Mouse (Mus musculus): Measurements from ENCODE around the gene Gm49325. TPM values are rescaled to one million over a fixed set of nuclear protein-coding genes. Genes with fewer than 3 reads are reported as not detected.

Gm49325 gene
- polyA plus RNA-seq, 1 experiment, result not detected

DNA sequence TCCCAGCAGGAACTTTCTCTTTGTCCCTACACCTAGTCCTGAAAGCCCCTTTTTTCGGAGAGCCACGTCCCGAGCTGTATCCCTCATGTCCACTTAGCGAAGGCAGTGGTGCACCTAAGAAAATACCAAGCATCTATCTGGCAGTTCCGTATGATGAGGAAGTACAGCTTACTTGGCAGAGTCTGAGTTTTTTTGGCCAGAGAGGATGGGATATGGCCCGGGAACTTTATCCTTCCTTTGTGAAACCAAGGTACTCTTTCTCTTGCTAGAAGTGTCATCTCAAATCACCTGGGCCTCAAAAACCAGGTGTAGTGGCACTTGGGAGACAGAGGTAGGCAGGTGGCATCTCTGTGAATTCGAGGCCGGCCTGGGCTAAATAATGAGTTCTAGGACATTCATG lies 15.5 kb downstream of the Gm49325 start:
- WGBS, result 69% methylated on average over 8 of the region's 8 CpGs
- peak; percentile 11 for DNase-seq
- no peaks in the 10 kb centered on the region for H3K27me3 ChIP-seq (ENCODE audit: control insufficient read depth, insufficient read depth, low read length)

DNA sequence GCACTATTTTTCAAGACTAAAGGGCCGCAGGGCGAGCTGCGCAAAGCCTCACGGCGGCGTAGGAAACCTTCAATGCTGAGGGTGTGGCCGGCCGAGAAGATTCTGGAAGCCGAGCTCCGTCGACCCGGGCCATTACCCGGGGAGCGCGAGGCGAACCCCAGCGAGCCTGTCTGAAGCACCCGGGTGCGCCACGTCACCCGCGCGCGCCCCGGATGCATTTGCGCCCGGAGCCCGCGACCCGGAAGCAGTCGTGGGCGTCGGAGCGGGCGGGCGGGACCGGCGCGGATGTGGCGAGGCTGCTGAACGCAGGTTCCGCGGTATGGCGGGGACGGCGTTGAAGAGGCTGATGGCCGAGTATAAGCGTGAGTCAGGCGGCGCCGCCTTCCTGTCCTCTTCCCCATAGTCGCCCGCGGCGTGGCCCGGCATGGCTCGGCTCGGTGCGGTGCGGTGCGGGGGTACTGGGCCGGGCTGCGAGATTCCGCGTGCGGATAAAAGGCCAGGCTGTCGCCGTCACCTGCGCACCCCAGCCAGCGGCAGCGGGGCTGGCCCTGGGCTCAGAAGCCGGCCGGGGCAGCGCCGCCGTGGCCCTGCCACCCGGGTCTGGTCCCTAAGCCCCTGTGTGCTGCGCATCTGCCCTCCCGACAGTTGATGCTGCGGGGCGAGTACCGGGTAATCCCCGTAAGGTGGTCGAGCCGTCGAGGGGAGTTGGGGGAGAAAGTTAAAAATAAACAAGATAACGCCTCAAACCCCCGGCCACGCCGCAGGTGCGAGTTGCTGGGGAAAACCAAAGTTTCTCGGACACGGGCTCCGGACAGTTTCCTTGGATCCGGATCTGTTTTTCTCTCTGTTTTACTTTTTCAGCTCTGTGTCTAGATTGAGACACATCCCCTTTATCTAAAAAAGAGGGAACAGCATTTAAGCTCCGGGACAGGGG lies 16.3 kb downstream of the Gm49325 start, which contains the start of gene Ube2g2:
TSS of gene Ube2g2 (plus strand) at position 221 of the 934 bp plus-strand sequence.
- Histone ChIP-seq H3K4me3 (ENCODE audit: control insufficient read depth, insufficient read depth, low read length) (peak within 1 kb of the TSS; percentile 83), H3K36me3 (ENCODE audit: control insufficient read depth, insufficient read depth, low read length) (peaks cover 2% of the 10 kb centered on the region), H3K4me1 (replicated peaks; ENCODE audit: control insufficient read depth, insufficient read depth, low read length) (peaks cover 10% of the 10 kb centered on the region), H3K27ac (ENCODE audit: control insufficient read depth, insufficient read depth, low read length) (peak within 1 kb of the TSS; percentile 92), H3K27me3 (ENCODE audit: control insufficient read depth, insufficient read depth, low read length) (no peaks in the 10 kb centered on the region)
- DNase-seq, result peak; percentile 93
- peak; percentile 84; the same call in 1 of the 2 replicates for TF ChIP-seq POLR2A (IDR thresholded peaks at IDR 0.05; ENCODE audit: control insufficient read depth, extremely low read depth, insufficient read depth, low read length, poor library complexity)
- TF ChIP-seq CTCF (IDR thresholded peaks at IDR 0.05; ENCODE audit: borderline replicate concordance, control insufficient read depth, extremely low read depth, insufficient read depth, low read length, poor library complexity), result peak; percentile 73
- under 1% methylated on average over 96 of the region's 96 CpGs for WGBS

More for the DNA sequence above, 15.5 kb downstream of the Gm49325 start:
- TF ChIP-seq POLR2A (IDR thresholded peaks at IDR 0.05; ENCODE audit: control insufficient read depth, extremely low read depth, insufficient read depth, low read length, poor library complexity), result no peak
- no peak for TF ChIP-seq CTCF (IDR thresholded peaks at IDR 0.05; ENCODE audit: borderline replicate concordance, control insufficient read depth, extremely low read depth, insufficient read depth, low read length, poor library complexity)
- peak overlapping the region; percentile 92 for H3K27ac ChIP-seq (ENCODE audit: control insufficient read depth, insufficient read depth, low read length)
- peaks cover 10% of the 10 kb centered on the region for H3K4me1 ChIP-seq (replicated peaks; ENCODE audit: control insufficient read depth, insufficient read depth, low read length)
- H3K4me3 ChIP-seq (ENCODE audit: control insufficient read depth, insufficient read depth, low read length), result peak overlapping the region; percentile 50
- H3K36me3 ChIP-seq (ENCODE audit: control insufficient read depth, insufficient read depth, low read length), result peaks cover 9% of the 10 kb centered on the region

DNA sequence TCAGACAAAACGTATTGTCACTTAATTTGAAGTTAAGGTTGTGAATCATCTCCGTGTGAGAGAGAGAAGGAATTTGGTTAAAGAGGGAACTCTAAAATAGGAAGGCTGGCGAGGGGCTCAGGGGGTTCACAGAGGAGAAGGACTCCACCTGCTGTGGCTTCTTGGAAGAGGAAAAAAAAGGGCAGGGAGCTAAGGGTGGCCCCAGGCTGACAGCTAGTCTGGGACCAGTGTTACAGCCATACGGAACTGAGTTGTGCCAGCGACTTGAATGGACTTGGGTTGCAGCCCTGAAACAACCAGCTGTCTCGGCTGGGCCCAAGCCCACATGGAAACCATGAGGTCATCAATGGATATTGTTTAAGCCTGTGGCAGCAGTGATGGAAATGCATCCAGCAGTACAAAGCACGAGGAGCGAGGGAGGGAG lies 17.1 kb downstream of the Gm49325 start:
- peak; percentile 18 for DNase-seq
- 19% methylated on average over 8 of the region's 8 CpGs for WGBS

DNA sequence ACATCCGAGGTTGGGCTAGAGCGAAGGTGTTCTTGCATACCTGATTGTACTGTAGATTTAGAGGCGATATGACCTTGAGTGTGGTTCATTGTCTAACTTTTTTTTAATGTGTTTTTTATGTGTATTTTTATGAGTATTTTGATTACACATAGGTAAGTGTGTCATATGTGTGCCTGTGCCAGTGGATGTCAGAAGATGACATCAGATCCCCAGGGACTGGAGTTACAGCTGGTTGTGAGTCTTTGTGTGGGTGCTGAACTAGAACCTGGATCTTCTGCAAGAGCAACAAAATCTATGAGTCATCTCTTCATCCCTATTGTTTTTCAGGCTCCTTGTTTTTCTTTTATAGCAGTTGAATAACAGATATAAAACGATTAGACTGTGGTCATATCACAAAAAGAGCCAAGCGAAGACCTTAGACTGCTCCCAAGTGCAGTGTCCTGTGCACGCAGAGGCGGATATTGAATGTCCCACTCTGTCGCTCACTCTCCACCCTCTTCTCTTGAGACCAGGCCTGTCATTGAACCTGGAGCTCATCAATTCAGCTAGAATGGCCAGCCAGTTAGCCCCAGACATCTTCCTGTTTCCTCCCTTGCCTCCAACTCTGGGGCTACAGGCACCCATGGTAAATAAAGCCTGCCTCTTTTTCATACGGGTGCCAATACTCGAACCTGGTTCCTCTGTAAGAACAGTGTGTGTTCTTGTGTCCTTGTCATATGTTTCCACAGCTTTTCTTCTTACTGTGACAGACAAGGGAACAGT lies 17.8 kb downstream of the Gm49325 start:
- no peak for TF ChIP-seq POLR2A (IDR thresholded peaks at IDR 0.05; ENCODE audit: control insufficient read depth, extremely low read depth, insufficient read depth, low read length, poor library complexity)
- TF ChIP-seq CTCF (IDR thresholded peaks at IDR 0.05; ENCODE audit: borderline replicate concordance, control insufficient read depth, extremely low read depth, insufficient read depth, low read length, poor library complexity), result no peak
- Histone ChIP-seq H3K4me1 (replicated peaks; ENCODE audit: control insufficient read depth, insufficient read depth, low read length) (peaks cover 10% of the 10 kb centered on the region), H3K4me3 (ENCODE audit: control insufficient read depth, insufficient read depth, low read length) (no peak overlapping the region), H3K27ac (ENCODE audit: control insufficient read depth, insufficient read depth, low read length) (no peak overlapping the region), H3K27me3 (ENCODE audit: control insufficient read depth, insufficient read depth, low read length) (no peaks in the 10 kb centered on the region), H3K36me3 (ENCODE audit: control insufficient read depth, insufficient read depth, low read length) (no peaks in the 10 kb centered on the region)
- WGBS, result 86% methylated on average over 10 of the region's 10 CpGs
- DNase-seq, result no peak

More for the DNA sequence above, 17.1 kb downstream of the Gm49325 start:
- H3K27ac ChIP-seq (ENCODE audit: control insufficient read depth, insufficient read depth, low read length), result no peak overlapping the region
- no peaks in the 10 kb centered on the region for H3K36me3 ChIP-seq (ENCODE audit: control insufficient read depth, insufficient read depth, low read length)
- TF ChIP-seq POLR2A (IDR thresholded peaks at IDR 0.05; ENCODE audit: control insufficient read depth, extremely low read depth, insufficient read depth, low read length, poor library complexity) (no peak), CTCF (IDR thresholded peaks at IDR 0.05; ENCODE audit: borderline replicate concordance, control insufficient read depth, extremely low read depth, insufficient read depth, low read length, poor library complexity) (no peak)
- no peaks in the 10 kb centered on the region for H3K27me3 ChIP-seq (ENCODE audit: control insufficient read depth, insufficient read depth, low read length)
- peak overlapping the region; percentile 31 for H3K4me3 ChIP-seq (ENCODE audit: control insufficient read depth, insufficient read depth, low read length)
- peaks cover 10% of the 10 kb centered on the region for H3K4me1 ChIP-seq (replicated peaks; ENCODE audit: control insufficient read depth, insufficient read depth, low read length)

DNA sequence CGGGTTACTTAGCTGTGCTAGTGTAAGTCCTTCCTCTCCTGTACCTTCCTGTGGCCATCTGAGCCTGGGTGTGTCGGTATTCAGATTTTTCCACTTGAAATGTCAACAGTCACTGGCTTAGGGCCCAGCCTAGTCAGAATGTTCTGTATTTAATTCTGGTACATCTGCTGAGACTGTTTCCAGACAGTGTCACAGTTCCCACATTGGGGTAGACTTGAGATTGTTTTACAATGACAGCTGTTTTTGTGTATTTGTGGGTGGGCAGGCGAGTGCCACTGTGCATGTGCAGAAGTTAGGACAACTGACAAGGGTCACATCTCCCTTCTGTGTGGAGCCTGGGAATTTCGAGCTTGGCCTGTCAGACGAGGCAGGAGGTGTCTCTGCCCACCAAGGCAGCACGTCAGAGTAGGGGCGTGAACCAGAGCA lies 18.6 kb downstream of the Gm49325 start:
- DNase-seq, result no peak
- no peak overlapping the region for H3K27ac ChIP-seq (ENCODE audit: control insufficient read depth, insufficient read depth, low read length)
- H3K36me3 ChIP-seq (ENCODE audit: control insufficient read depth, insufficient read depth, low read length), result no peaks in the 10 kb centered on the region
- H3K4me3 ChIP-seq (ENCODE audit: control insufficient read depth, insufficient read depth, low read length), result no peak overlapping the region
- peaks cover 10% of the 10 kb centered on the region for H3K4me1 ChIP-seq (replicated peaks; ENCODE audit: control insufficient read depth, insufficient read depth, low read length)
- WGBS, result 91% methylated on average over 7 of the region's 7 CpGs
- H3K27me3 ChIP-seq (ENCODE audit: control insufficient read depth, insufficient read depth, low read length), result no peaks in the 10 kb centered on the region
- TF ChIP-seq POLR2A (IDR thresholded peaks at IDR 0.05; ENCODE audit: control insufficient read depth, extremely low read depth, insufficient read depth, low read length, poor library complexity), result no peak
- TF ChIP-seq CTCF (IDR thresholded peaks at IDR 0.05; ENCODE audit: borderline replicate concordance, control insufficient read depth, extremely low read depth, insufficient read depth, low read length, poor library complexity), result no peak

DNA sequence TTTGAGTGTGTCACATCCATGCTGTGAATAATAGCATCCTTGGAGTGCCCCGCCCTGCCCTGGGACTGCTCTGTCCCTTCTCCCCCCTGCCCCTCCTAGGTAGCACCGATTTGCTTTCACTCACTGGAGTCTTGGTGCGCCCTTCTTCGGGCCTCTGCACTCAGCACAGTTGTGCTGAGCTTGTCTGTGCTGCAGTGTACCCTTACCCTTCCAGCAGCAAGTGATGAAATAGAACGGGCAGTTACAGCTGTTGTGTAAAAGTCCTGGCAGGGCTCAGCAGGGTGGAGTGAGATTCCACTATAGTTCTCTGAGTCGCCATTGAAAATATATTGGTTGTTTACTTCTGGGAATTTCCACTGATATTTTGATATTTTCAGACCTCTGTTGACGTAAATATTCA lies 20.0 kb downstream of the Gm49325 start:
- Histone ChIP-seq H3K27me3 (ENCODE audit: control insufficient read depth, insufficient read depth, low read length) (no peaks in the 10 kb centered on the region), H3K27ac (ENCODE audit: control insufficient read depth, insufficient read depth, low read length) (no peak overlapping the region), H3K4me1 (replicated peaks; ENCODE audit: control insufficient read depth, insufficient read depth, low read length) (peaks cover 10% of the 10 kb centered on the region), H3K4me3 (ENCODE audit: control insufficient read depth, insufficient read depth, low read length) (no peak overlapping the region), H3K36me3 (ENCODE audit: control insufficient read depth, insufficient read depth, low read length) (no peaks in the 10 kb centered on the region)
- WGBS, result 93% methylated on average over 7 of the region's 7 CpGs
- TF ChIP-seq POLR2A (IDR thresholded peaks at IDR 0.05; ENCODE audit: control insufficient read depth, extremely low read depth, insufficient read depth, low read length, poor library complexity) (no peak), CTCF (IDR thresholded peaks at IDR 0.05; ENCODE audit: borderline replicate concordance, control insufficient read depth, extremely low read depth, insufficient read depth, low read length, poor library complexity) (no peak)
- DNase-seq, result no peak

Measured in thymus, adult 2 months (tissue).